Mouse (Mus musculus): ENCODE results near the gene Sp2.

- TF ChIP-seq CTCF (IDR thresholded peaks at IDR 0.05; ENCODE audit: control insufficient read depth, insufficient read depth, insufficient read length) = no peak
- no peak for TF ChIP-seq USF1 (IDR thresholded peaks at IDR 0.05; ENCODE audit: low read depth)
Observed at GRCm38 (mm10) chr11:96975511-96976378, 7.0 kb downstream of the Sp2 start.

All from C2C12 (cell line).